Mouse (Mus musculus): Measurements from ENCODE around the gene Shox2. TPM values are rescaled to one million over a fixed set of nuclear protein-coding genes. Genes with fewer than 3 reads are reported as not detected.

Shox2 gene
- total RNA-seq (2021): 1 to 10 TPM; 2.2 to 2.8 TPM
- long read RNA-seq, experiment 1, partial matches to known transcripts: 0 of 1 reads
- long read RNA-seq, experiment 1, other reads (novel, unspliced or antisense): 0 of 1 reads
- long read RNA-seq, experiment 2, partial matches to known transcripts: 0 of 2 reads
- long read RNA-seq, experiment 2, other reads (novel, unspliced or antisense): 0 of 2 reads

DNA sequence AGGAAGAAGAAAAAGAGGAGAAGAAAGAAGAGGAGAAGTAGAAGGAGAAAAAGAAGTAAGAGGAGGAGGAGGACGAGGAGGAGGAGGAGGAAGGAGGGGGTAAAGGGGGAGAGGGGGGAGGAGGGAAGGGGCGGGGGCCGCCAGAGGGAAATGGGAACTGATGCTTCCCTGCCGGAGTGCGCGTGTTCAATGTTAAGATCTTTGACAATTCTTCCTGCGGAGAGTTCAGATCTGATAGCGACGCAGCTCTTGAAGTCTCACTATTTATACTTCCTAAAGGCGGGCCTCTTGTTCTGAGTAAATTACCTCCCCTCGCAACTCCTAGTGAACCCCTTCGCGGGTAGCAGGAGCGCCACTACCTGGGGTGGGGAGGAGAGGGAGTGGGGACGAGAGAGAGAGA, at the start of gene Shox2:
Gene Shox2 (minus strand): TSS at position 66 of the 400 bp plus-strand sequence.
- no peak for DNase-seq (ENCODE audit: low spot score in 2 of 2)

DNA sequence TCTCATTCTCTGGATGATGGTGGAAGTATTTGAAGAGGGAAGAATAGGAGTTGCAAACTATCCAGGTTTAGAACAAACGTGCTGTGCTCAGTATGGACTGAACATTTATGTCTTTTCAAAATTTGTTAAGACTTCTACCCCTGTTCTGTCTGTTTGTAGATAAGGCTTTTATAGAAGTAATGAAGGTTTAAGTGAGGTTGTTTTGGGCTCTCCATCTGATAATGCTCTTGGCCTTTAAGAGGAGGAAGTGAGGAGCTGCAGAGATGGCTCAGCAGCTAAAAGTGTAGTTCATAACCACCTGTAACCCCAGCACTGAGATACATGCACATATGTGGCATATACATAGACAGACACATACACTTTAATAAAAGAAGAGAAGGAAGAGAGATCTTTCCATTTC, 15.2 kb upstream of the Shox2 start:
- no peak for DNase-seq (ENCODE audit: low spot score in 2 of 2)

DNA sequence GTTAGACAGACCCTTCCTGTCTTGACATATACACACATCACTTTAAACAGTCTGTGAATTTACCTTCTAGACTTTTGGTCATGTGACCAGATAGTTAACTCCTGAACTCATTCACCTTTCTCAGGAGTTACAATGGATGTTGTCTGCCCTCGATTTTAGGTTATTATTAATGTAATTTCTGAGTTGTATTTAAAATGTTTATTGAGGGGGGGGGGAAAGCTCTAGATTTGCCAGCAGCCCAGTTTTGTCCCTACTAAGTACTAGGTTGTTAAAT, 4.7 kb upstream of the Shox2 start:
- DNase-seq (ENCODE audit: low spot score in 2 of 2): no peak

DNA sequence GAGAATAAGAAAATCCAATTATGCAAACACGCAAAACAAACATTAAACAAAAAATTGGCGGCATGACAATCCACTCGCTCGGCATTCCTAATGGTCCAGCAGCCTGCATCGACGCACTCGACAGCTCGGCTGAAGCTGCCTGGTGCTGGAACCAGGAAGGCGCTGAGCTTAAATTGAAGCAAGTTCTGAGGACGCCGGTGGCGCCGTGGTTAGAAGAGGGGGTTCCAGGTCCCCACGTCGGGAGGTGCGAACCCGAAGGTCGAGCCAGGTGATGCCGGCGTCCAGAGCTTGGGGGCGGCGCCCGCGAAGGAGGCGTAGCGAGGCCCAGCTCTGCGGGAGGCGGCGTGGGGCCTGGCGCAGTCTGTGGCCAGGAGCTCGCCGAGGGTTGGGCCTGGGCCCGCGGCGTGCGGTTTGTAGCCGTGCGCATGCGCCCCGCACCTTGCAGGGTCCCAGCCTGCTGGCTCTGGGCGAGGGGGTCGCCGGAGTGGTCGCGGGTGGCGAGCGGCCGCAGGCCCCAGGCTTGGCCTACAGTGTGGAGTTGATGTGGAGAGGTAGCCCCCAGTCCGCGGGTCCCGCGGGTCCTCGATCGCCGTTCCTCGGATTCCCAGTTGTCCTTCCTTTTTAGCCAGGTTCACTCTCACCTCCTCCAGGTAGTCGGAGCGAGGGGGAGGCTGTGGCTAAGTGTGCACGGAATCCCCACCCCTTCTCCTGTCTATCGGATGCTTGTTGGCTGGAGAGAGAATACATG, 4.1 kb upstream of the Shox2 start:
- peak; percentile 39 to 55 for DNase-seq (ENCODE audit: low spot score in 2 of 2)

DNA sequence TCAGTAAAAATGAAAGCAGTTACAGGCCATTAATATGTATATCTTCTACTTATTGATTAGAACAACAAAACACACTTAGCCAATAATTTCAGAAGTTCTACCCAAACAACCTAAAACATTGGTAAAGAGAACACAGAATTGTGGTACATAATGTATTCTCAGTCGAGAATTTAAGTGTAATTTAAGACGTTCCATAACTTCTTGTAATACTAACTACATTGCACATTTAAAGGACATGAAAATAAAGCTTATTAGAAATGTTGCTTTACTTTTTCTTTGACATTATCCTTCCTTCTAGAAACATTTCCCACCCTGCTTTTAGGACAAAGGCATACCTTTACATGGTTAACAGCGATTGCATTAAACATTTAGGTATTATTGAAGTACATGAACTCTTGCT, 1.9 kb upstream of the Shox2 start:
- no peak for DNase-seq (ENCODE audit: low spot score in 2 of 2)

DNA sequence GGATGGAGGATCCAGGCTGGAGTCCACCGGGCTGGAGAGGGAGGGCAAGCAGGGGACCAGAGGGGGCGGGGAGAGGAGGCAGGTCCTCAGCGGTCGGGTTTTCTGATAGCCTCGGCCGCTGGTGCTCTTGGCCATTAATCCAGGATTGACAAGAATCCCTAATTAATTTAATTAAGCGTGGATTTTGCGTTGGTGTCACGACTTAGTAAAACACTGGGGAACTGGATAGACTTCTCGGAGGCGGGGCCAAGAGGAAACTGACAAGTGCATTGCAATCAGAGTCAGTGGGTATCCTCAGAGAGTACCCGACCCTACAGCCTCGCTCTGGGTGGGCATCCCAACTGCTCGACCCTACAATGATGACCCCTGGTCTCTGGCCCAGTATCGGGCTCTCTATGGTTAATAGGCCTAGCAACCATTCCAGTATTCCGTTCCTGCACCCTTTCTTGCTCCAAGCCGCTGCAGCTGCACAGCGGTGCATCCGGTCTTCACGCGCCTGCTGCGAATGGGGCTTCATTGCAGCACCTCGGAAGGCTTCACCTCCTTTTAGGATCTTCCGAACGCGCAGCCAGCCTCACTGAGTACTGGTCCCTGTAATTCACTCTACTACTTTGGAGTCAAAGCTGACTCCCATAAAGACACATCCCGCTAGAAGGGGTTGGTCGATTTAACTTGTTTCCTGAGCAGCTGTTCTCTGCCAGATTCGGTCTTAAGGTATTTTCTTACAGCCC, 775 bp upstream of the Shox2 start:
- no peak for DNase-seq (ENCODE audit: low spot score in 2 of 2)

DNA sequence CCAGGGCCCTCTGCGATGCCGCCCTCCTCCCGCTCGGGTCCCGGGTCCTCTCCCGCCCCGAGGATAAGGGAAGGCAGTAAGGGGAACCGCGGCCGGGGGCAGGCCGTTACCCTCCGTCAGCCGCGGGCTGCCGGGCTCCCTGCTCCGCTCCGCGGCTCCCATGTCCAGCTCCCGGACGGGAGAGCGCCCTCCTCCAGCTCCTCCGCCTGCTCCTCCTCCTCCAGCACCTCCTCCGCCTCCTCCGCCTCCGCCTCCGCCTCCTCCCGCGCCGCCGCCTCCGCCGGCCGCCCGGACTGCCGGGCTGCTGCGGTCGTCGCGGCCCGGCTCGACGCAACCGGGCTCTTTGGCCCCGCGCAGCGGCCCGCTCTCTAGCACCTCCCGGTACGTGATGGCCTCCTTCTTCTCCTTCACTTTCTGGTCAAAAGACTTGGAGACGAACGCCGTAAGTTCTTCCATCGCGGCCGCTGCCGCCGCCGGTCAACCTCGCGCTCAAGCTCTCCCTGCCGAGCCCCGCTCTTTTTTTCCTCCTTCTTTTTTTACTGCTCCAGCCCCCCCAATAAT, 390 bp downstream of the Shox2 start, which contains the start of gene Rsrc1:
Gene Rsrc1 (plus strand): TSS at position 290 of the 561 bp plus-strand sequence.
- DNase-seq (ENCODE audit: low spot score in 2 of 2): no peak

DNA sequence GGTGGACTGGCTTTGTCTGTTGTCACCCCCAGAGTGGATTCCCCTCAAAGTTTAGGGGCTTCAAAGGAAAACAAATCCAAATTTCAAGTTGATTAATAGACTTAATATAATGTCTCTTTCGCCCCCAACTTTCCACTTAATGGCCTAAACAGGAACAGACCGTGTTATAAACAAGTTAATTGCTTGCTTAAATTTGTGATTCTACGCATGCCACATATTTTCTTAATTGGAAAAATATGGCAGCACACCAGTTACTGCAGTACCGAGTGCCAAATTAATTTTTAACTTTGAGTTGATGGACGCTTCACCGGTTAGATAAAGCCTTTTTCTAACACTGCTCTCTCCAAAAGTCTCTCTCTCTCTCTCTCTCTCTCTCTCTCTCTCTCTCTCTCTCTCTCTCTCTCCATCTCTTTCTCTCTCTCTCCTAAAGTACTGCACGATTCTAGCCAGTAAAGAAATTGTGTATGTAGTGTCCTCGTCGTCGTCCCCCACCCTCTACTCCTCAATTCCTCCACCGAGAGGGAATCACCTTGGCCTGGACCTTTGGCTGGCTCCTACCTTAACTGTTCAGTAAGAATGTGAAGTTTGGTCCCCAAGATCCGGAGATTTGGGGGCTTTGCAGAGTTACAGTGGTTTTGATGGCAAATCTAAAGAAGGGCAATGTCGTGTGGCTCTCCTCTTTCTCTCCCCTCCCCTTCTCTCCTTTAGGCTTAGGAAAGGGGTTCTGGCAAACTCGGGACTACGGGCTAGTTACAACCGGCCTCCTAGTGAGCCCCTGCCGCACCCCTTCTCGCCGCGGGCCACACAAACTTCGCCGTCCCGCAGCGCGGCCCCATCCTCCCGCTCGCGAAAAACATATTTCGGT, 1.2 kb downstream of the Shox2 start:
- DNase-seq (ENCODE audit: low spot score in 2 of 2): no peak

DNA sequence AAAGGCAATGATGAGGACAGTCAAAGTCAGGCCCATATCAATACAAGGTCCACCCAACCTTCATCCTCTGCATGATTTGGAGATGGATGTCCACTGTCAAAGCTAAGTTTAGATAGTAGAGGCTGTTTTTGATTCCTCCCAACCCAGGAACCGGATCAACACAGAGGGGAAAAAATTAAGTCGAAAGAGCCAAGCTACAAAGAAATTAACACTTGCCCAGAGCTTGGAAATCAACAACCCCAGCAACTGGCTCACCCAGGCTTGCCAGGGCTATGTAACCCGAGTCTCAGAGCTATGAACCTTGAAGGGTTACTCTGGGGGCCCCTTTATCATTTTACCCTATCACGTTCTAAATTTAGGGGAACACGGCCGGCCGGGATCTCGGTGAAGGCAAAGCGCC, 2.1 kb downstream of the Shox2 start:
- no peak for DNase-seq (ENCODE audit: low spot score in 2 of 2)

DNA sequence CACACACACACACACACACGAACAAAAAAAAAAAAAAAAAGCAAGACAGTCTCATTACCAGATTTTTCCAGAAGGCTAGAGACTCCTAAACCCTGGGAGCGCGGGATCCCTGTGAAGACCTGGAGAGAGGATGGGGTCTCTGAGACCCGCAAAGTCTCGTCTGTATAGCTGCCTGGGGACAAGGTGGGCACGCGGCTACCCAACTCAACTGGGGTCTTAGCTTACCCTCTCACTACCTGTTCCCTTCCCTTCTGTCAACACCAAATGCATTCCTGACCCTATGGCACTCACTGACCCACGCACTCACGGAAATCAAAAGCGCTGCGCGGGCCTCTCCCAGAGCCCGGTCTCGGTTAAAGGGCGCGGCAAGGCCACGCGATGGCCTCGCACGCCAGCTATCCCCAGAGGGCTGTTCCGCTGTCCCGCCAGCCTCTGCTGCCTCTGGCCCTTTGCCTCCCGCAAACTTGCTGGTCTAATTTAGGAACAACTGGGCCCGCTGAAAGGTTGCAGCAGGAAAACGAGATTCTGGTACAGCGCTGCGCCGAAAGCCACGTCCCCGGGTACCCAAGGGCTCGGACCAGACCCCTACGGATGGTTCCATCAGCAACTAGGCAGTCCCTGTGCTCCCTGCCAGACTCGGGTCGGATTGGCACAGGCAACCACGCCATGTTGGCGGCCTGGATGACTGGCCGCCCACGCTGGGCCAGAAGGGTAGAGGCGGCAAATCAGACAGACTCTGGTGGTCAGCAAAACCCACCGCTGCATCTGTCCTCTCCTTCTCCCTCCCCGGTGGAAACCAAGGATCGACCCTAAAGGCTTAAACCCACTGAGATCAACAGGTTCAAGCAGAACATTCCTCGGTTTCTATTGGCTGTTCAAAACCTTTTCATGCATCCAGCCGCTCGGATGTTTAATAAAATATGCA, 2.9 kb downstream of the Shox2 start:
- DNase-seq (ENCODE audit: low spot score in 2 of 2): no peak

DNA sequence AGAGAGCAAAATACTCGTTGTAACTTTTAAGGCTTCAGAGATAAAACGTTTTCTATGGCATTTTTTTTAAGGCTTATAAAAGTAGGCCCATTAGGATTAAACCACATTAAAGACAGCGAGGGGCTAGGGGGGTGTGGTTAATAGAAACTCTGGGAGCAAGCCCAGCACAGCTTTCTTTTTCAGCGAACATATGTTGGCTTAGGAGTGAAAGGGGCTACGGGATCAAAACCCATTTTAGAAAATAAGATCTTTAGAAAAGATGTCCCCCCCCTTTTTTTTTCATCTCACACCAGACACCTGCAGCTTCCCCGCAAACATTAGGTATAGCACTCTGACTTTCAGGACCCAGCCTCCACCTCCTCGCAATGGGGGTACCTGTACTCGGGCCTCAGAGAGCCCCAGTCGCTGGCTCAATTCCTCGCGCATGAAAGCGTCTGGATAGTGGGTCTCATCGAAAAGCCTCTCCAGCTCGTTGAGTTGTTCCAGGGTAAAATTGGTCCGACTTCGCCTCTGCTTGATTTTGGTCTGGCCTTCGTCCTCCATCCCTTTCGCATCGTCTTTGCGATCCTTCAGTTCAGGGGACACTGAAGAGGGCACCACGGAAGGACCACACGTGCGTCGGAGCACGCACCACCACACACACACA, 3.6 kb downstream of the Shox2 start:
- DNase-seq (ENCODE audit: low spot score in 2 of 2): no peak

DNA sequence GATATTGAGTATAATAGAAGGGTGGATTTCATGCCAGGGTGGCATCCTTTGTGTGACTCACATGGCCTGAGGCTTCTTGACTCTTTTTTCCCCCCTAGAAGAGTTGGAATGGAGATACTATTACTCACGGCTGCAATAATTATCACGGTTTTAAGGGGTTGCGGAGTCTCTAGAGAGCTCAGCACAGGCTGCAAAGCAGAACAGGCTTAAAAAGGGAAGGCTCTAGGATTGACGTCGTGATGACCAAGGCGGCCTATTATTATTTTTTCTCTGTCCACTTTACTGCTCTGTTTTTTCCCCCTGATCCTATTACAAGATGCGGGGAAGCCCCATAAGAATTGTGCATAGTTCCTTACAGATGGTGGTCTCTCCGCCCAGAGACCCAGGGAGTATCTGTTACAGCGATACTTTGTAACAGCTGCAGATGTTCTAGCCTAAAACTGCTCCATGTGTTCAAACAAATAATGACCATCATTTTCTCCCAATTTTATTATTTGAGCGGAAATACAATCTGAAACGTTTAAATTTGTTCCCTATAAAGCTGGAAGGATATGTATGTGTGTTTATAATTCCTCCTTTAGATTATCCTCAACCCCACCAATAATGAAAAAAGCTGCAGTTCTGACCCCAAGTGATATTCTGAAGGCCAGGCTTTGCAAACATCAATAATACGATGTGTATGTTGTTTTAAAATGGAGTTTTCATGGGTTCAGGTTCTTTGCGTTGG, 4.5 kb downstream of the Shox2 start:
- DNase-seq (ENCODE audit: low spot score in 2 of 2): no peak

DNA sequence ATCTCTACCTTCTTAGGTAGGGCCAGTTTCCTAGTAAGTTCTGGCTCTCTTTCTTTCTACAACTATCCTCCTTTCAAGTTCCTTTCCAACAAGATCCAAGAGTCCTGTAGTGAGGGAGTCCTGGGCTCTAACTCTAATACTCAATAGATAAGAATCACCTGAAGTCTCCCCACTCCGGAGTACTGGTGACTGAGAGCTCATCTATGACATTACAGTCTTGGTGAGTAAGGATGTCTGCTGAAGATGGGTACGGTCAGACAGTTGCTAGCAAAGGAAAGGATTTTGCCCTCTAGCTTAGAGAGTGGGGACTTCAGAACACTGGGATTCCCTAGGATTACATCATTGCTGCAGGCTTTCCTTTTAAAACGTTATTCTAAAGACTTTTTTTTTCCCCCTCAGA, 7.1 kb downstream of the Shox2 start:
- DNase-seq (ENCODE audit: low spot score in 2 of 2): no peak

DNA sequence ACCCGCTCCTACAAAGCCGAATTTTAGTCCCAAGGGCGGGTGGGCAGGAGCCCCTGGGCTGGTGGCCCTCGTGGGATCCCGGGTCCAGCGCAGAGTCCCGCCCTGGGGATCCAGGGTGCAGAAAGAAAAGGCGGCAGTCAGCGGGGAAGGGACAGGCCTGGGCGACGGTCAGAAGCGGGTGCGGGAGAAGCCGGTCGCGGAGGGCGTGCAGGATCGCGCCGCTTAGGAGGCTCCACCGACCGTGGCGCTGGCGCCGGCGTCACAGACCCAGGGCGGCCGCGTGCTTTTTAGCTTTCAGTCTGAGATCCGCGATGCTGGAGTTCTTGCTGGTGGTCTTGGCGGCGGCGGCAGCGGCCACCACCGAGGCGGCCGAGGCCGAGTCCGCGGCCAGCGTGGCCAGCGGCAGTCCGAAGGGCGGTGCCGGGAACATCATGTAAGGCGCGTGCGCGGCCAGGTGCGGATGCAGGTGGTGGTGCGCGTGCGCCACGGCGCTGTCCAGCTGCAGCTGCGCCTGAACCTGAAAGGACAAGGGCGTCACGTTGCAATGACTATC, 8.1 kb downstream of the Shox2 start:
- no peak for DNase-seq (ENCODE audit: low spot score in 2 of 2)

DNA sequence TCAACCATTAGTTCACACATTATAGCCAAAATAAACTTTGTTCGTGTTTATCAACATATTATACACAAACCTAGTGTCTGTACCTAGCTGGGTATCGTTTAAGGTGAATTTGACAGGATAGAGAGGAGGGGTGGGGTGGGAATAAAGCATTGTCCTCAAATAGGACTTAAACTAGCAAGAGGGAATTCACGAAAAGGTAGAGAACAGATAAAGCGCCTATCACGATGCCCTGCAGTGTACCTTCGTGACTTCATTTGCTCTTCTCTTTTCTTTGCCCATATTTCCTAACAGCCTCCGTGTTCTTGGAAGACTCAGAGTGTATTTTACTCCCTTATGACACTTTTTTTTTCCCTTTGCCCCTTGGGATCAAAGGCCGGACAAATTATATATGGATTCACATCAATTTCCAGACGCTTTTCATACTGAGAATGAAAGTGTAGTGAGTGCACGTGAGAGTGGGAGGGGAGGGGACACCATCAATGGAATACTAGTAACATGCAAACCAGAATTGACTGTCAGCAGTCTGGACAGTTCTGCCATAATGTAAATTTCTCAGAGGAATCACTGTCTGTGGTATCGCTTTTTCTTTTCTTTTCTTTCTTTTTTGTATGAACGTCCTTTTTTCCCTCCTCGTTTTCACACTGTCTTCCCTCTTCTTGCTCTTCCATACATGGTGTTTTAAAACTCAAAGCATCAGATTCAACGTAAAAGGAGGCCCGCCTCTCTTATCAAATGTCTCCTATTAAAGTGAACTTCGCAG, 9.2 kb downstream of the Shox2 start:
- DNase-seq (ENCODE audit: low spot score in 2 of 2): no peak

DNA sequence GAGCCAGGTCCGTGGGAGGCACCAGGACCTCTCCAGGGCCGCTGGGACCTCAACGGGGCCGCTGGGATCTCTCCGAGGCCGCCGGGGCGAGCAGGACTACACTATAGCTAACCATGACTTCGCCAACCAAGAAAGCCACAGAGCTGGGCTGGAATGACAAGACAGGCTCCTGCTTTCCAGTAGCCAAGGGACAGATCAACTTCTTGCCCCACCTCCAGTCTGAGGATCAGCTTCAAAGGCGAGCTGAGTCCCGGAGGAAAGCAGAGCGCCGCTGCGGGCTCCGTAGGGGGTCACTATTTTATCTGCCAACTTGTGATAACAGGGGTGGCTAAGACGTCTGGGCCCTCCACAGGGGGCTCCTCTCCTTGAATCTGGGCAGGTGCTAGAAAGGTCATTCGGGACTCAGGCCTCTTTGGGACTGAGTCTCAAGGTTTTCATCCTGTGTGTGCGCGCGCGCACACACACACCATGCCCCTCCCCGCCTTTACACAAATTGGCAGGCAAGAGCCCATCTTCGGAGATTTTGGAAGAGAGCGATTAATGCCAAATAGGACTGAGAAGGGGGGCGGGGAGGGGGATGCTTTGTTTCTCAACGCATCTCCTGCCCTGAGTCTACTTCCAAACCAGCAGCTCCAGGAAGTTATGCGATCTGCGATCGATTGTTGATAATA, 10.8 kb downstream of the Shox2 start:
- no peak for DNase-seq (ENCODE audit: low spot score in 2 of 2)

DNA sequence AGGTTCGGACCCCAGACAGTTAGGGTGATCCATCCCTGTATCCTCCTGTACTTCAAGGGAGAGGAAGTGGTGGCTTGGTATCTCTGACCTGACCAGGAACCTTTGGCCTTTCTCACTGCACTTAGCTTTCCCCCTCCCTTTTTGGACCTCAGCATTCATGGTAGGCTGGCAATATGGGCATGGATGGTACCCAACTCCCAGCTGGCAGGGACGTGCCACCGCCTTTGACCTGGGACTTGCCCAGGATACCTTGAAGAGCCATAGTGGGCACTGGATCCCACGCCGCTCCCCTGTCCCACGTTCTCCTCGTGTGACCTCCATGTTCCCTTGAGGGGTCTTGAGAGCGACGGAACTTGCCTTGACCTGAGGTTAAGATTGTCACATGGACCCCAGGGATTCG, 11.3 kb downstream of the Shox2 start:
- no peak for DNase-seq (ENCODE audit: low spot score in 2 of 2)

Data from adrenal gland, postnatal 4 days (tissue).